Mouse (Mus musculus) thymus, adult 2 months (tissue): ENCODE results near the gene Ccser1.

Experiments
- CTCF ChIP-seq: fragments of 200-500 bp; IDR thresholded peaks from 2 replicates; pipeline ENCODE4 v1.5.1; 2012; ENCODE audit warnings: mild to moderate bottlenecking, control low read depth, low read length, moderate library complexity, borderline replicate concordance; ENCODE audit not compliant: control insufficient read depth, poor library complexity, insufficient read depth; ENCODE audit errors: extremely low read depth
- POLR2A ChIP-seq: fragments of 200-500 bp; IDR thresholded peaks from 2 replicates; pipeline ENCODE4 v1.6.1; 2012; ENCODE audit warnings: mild to moderate bottlenecking, low read length, control low read depth, moderate library complexity; ENCODE audit not compliant: control insufficient read depth, poor library complexity, insufficient read depth; ENCODE audit errors: extremely low read depth

GRCm38 (mm10) chr6:61540732-61541131 lies 360.6 kb downstream of the Ccser1 start:
- TF ChIP-seq CTCF: no peak
- TF ChIP-seq POLR2A: no peak
